Mouse (Mus musculus) spleen, adult 18-20 months (tissue): Measurements from ENCODE around the gene Apoa1.
A peak's percentile ranks its signal among the peaks of the same experiment; 100 is the strongest.

Experiments used
- DNase-seq, 2 experiments: peaks; one replicate each; pipeline ENCODE4 v3.0.0; 2022; ENCODE audit warnings: mixed read lengths in 2 of 2

The Apoa1 gene

GRCm38 (mm10) chr9:46216744-46217470 lies 11.5 kb upstream of the Apoa1 start:
- DNase-seq = no peak

GRCm38 (mm10) chr9:46218176-46218575 lies 10.2 kb upstream of the Apoa1 start:
- DNase-seq = no peak

GRCm38 (mm10) chr9:46223090-46223489 lies 5.3 kb upstream of the Apoa1 start:
- no peak for DNase-seq

DNA sequence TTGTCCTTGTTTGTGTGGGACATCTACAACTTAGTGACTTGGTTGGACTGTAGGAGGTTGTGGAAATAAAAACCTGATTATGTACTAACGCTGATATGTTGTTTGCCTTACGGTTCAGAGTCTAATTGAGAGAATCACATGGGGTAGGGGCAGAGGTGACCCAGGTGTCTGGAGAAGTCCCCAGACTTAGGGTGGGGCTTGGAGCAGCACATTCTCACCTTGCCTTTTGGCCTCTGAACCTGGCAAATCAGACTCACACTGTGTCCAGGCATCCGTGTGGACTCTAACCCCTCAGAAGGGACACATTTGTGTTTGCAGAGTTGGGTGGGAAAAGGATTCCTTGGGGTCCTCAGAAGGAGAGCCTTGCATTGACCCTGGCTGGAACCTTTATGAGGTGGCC lies 4.3 kb upstream of the Apoa1 start:
- DNase-seq = no peak

GRCm38 (mm10) chr9:46224945-46225660 lies 3.3 kb upstream of the Apoa1 start:
- no peak for DNase-seq

DNA sequence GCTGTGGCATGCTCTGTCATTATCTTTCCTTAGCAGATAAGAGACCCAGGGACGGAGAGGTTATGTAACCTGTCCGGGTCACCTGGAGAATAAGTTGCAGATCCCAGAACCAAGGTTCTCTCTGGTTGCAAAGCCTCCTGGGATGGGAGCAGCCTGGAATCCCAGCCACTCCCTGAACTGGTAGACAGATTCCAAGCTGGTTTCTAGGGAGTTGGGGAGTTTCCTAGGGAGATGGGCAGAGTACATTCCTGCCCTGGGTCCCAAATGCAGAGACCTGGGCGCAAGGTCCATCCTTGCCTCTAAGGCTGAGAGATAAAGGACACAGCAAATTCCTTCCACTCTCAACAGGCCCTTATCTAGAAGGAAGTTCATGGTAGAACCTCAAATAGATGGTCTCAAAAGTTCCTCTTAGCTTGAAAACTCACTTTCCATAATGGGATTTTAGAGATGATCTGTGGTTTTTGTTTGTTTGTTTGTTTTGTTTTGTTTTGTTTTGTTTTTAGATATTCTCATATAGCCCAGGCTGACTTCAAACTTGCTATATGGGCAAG lies 1.2 kb upstream of the Apoa1 start:
- DNase-seq = no peak

DNA sequence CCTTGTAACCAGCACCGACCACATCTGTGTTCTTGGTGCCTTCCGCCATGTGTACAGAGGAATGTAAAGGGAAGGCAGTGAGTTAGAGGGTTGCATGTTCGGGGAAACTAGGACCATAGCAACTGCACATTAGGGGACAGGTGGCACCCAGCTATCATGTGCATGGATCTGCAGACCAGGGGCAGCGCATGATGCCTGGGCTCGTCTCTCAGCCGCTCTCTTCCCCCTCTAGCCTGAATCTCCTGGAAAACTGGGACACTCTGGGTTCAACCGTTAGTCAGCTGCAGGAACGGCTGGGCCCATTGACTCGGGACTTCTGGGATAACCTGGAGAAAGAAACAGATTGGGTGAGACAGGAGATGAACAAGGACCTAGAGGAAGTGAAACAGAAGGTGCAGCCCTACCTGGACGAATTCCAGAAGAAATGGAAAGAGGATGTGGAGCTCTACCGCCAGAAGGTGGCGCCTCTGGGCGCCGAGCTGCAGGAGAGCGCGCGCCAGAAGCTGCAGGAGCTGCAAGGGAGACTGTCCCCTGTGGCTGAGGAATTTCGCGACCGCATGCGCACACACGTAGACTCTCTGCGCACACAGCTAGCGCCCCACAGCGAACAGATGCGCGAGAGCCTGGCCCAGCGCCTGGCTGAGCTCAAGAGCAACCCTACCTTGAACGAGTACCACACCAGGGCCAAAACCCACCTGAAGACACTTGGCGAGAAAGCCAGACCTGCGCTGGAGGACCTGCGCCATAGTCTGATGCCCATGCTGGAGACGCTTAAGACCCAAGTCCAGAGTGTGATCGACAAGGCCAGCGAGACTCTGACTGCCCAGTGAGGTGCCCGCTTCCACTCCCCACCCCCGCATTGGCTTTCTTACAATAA lies 1.4 kb downstream of the Apoa1 start:
- peak; percentile 16 to 41 for DNase-seq

- no peak for DNase-seq
Measured at GRCm38 (mm10) chr9:46230450-46230975, 2.1 kb downstream of the Apoa1 start.

DNA sequence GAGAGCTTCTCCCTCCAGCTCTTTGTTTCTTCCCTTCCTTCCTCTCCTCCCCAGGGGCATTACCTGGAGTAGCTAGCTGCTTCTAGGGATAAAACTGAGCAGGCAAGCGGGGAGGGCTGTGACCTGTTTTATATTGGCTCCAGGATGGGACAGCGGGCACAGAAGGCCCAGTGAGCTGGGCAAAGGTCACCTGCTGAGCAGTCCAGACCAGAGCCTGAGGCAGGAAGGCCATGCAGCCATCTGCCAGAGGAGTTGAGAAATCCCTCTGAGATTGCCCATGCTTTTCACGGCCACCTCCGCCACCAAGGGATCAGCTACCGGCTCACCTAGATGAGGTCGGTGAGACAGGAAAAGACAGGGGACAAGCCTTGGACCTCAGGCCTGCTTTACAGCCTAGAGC lies 6.8 kb downstream of the Apoa1 start:
- DNase-seq = no peak

GRCm38 (mm10) chr9:46235596-46235648 lies 7.0 kb downstream of the Apoa1 start, which contains the start of gene Apoc3:
Gene Apoc3 (minus strand): TSS chr9:46235636.
- no peak for DNase-seq

- DNase-seq = no peak
Measured at GRCm38 (mm10) chr9:46235649-46236048, 7.3 kb downstream of the Apoa1 start.

- DNase-seq = no peak
Measured at GRCm38 (mm10) chr9:46238850-46239249, 10.5 kb downstream of the Apoa1 start.

DNA sequence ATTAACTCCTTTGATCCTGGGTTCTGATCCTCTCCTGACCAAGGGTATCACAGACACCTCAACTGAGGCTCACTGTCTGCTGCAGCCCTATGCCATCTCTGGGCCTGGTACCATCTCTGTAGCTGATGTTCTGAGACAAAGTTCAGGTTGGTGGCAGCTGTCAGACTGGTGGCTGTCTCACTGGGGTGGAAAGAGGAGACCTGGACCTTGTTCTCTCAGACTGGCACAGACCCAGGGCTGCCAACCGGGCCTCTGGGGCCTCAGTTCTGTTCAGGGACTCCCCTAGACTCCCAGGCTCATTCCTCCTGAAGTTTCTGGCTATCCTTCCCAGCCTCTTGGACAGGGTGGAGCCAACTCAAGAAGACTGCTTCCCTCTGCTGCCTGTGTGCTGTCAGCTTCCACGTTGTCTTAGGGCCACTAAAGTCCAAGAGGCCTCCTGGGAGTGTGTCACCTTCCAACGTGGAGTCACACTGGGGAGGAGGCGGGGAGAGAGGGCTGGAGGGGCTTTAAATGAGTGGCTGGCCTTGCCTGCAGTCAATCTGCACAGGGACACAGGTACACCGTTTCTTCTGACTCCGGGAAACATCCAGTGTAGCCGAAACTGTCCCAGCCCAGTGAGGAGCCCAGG lies 12.3 kb downstream of the Apoa1 start, which contains the start of gene Apoa4:
Apoa4 (plus strand) TSS at position 171 of the 628 bp plus-strand sequence.
- DNase-seq = no peak

DNA sequence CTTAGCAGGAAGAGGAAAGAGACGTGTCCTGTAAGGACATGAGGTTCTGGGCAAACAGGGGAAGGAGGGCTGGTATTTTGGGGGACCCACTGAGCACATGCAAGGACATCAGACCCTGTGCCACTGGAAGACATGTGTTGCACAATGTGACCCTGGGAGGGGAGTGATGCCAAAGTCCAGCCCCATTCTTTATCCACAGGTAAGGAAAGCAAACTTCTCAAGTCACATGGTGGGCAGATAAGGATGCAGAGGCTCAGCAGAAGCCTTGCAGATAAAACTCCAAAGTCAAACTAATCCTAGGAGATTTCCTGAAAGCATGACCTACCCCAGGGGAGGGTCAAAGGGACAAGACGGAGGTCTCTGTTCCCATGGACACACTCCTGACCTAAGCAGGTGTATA lies 13.4 kb downstream of the Apoa1 start:
- no peak for DNase-seq

GRCm38 (mm10) chr9:46243122-46243521 lies 14.7 kb downstream of the Apoa1 start:
- DNase-seq = no peak

- DNase-seq = no peak
Measured at GRCm38 (mm10) chr9:46243584-46243983, 15.2 kb downstream of the Apoa1 start.

- DNase-seq = peak in 1 of 2 experiments; percentile 43
Measured at GRCm38 (mm10) chr9:46246752-46247324, 18.5 kb downstream of the Apoa1 start.

DNA sequence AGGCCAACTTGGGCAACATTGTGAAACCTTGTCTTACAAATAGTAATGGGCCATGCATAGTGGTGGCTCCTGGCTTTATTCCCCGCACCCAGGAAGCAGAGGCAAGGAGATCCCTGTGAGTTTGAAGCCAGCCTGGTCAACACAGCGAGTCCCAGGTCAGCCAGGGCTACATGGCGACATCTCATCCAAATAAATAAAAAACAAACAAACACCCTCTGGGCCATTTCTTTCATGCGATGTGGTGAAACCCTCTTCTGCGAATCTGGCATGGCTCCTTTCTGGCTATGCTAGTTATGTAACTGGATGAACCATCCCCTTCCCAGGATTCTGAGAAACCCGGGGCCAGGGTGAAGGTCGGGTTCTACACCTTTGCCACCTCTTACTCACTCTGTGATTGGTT lies 27.8 kb downstream of the Apoa1 start:
- no peak for DNase-seq

DNA sequence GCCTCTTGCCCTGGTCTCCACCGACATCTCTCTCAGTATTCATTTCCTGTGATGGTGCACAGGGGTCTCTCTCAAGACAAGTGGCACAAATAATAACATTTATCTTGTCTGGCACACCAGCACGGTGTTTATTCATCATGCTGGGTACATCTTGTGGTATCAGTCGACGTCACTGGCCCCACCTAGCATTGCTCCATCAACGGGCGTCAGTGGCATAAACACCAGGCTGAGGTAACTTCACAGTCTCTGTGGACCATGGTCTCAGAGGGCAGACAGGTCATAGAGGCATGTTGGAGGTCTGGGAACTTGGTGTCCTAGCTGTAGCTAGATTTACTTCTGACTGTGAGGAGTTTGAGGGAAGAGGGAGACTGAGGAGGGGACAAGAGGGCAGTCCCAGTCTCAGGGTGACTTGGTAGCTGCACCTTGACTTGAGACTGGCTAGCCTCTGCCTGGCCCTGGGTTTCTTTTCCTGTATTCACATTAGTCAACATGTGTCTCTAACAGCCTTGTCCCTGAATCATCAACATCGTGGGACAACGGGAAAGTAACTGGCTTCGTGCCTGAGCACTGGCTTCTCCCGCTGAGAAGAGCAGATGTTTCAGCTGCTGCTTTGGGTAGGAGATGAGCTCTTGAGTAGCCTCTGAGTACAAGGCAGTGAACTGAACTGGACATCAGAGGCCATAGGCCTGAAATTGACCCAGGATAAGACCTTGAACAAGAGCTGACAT lies 28.4 kb downstream of the Apoa1 start:
- DNase-seq = no peak

DNA sequence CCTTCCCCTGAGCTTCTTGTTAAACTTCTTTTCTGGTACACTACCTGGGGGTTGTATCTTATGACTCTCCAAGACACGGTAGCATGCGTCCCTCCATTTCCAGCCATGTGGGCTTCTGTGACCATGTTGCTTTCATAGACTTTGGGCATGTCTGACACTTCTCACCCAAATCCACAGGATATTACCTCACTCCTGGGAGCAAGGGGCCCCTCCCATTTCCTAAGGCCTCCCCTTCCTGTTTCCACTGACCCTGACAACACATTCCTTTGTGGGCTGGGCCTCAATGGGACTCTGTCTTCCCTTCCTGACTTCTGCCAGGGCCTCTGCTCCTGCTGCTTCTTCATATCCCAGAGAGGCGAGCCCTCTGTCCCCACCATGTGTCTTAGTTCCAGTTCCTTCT lies 29.2 kb downstream of the Apoa1 start:
- no peak for DNase-seq

DNA sequence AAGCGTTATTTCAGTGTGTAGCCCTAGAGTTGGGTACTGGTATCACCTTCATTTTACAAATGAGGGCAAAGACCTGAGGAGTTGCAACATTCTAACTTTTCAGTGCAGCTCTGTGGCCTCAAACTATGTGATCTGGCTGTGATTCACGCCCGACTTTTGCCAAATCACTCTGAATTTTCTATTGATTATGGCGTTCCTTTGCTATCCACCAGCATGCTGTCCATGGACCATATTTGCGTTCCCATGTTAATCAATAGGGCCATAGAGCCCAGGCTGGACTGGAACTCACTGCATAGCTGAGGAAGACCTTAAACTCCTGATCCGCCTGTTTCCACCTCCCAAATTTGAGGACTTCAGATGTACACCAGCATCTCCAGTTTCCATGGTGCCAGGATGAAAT lies 30.7 kb downstream of the Apoa1 start:
- DNase-seq = no peak

- no peak for DNase-seq
Measured at GRCm38 (mm10) chr9:46261131-46261530, 32.8 kb downstream of the Apoa1 start.
